Mouse (Mus musculus): ENCODE measurements at regions not wholly inside any gene's neighbourhood (a gene's known extent, or its start where the extent isn't known, plus 50 kb on each side); places are given as distances from the start of the nearest gene placed in this dataset.

DNA sequence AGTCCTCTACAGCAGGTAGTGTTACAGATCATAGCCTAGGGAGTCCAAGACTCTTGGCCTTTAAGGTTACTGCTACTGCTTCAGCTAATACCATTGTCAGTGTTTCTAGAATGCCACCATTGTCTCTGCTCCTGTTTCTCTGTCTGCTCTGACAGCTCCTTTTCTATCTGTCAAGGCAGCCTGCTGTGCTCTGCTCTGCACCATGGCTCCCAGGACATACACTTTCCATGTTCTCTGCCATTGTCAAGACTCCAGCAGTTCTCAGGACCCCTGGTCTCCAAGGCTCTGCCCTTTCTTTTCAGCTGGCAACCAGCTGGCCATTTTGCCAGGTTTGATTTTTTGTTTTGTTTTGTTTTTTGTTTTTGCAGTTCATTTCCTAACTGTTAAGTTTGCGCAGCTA is 208.7 kb downstream of the Otol1 start:
- Histone ChIP-seq H3K4me3 (no peak overlapping the region), H3K27me3 (replicated peaks) (no peaks in the 10 kb centered on the region), H3K9ac (no peak overlapping the region), H3K27ac (replicated peaks) (no peak overlapping the region), H3K4me2 (no peak overlapping the region), H3K36me3 (no peaks in the 10 kb centered on the region), H3K4me1 (no peaks in the 10 kb centered on the region), H3K9me3 (no peaks in the 10 kb centered on the region)
- no peak for ATAC-seq (ENCODE audit: extremely low read depth, insufficient number of reproducible peaks, low FRiP score, low TSS enrichment)
- 73% methylated on average over 1 of the region's 1 CpGs for WGBS

DNA sequence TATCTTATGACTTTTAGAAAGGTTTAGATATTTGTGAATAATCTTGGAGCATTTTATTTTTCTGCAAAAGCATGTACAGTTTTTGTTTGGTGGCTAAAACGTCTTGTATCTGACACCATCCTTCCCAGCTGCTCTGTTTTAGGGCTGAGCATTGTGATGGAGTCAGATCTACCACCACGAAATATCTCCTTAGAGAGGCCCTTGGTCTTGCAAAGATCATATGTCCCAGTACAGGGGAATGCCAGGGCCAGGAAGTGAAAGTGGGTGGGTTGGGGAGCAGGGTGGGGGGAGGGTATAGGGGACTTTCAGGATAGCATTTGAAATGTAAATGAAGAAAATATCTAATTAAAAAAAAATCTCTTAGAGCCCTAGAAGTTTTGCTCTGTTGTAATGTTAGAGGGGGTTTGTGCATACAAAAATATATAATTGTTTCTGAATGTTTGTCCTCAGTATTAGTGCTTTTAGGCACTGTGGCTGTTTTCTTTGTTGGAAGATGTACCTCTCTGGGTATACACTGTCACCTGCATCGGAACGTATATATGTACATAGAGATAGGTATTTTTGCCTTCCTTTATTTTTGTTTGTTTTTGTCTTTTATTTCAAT is 211.4 kb downstream of the Otol1 start:
- Histone ChIP-seq H3K9me3 (no peaks in the 10 kb centered on the region), H3K36me3 (no peaks in the 10 kb centered on the region), H3K4me1 (no peaks in the 10 kb centered on the region), H3K27me3 (replicated peaks) (no peaks in the 10 kb centered on the region), H3K9ac (no peak overlapping the region), H3K4me3 (no peak overlapping the region), H3K4me2 (no peak overlapping the region), H3K27ac (replicated peaks) (no peak overlapping the region)
- 74% methylated on average over 4 of the region's 4 CpGs for WGBS
- no peak for ATAC-seq (ENCODE audit: extremely low read depth, insufficient number of reproducible peaks, low FRiP score, low TSS enrichment)

DNA sequence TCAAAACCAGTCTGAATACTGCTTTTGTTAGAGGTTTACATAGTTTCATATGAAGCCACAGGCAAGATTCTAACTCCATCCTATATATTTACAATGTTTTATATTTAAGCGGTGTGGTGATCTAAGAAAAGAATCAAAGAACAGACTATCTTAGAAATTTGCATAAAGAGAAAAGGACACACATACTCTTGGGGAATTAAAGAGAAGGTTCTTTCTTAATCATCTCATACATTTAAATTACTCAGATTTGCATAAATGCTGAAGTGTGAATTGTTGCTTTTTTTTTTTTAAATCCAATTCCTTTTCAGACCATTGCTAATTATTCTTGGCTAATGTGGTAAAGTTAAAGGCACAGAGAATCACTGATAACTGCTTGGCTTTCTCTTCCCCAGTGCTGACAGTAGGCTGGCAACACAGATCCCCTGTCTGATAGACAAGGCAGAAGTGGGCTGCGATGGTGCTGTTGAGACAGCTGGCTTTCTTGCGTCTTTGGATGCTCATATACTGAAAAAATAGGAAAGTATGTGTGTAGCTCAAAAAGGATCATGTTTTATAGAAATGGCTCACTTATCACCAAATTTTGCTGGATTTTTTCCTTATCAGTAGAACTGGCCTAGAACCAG is 216.1 kb downstream of the Otol1 start:
- ATAC-seq (ENCODE audit: extremely low read depth, insufficient number of reproducible peaks, low FRiP score, low TSS enrichment), result no peak
- Histone ChIP-seq H3K9ac (no peak overlapping the region), H3K9me3 (no peaks in the 10 kb centered on the region), H3K4me2 (no peak overlapping the region), H3K27me3 (replicated peaks) (no peaks in the 10 kb centered on the region), H3K27ac (replicated peaks) (no peak overlapping the region), H3K4me1 (no peaks in the 10 kb centered on the region), H3K36me3 (no peaks in the 10 kb centered on the region), H3K4me3 (no peak overlapping the region)
- 58% methylated on average over 3 of the region's 3 CpGs for WGBS

DNA sequence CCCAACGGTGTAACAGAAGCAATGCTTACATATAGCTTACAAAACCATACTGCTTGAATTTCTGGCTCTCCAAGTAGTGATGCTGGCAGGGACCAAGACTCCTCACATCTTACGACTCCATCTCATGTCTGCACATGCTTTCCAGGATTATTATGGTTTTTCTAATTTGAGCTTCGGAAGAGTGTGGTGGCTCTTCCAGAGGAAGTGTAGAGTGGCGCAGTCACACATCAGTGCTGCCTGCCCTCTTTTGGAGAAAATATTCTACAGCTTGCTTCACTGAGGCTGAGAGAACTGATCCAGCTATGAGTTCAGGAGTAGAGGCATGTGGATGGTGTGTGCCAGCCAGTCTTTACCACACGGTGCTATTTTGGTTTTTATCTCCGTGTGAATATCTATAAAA is 217.4 kb downstream of the Otol1 start:
- no peaks in the 10 kb centered on the region for H3K27me3 ChIP-seq (replicated peaks)
- 80% methylated on average over 6 of the region's 6 CpGs for WGBS
- H3K9ac ChIP-seq, result no peak overlapping the region
- H3K4me3 ChIP-seq, result no peak overlapping the region
- no peaks in the 10 kb centered on the region for H3K4me1 ChIP-seq
- H3K4me2 ChIP-seq, result no peak overlapping the region
- no peak for ATAC-seq (ENCODE audit: extremely low read depth, insufficient number of reproducible peaks, low FRiP score, low TSS enrichment)
- H3K36me3 ChIP-seq, result no peaks in the 10 kb centered on the region
- no peaks in the 10 kb centered on the region for H3K9me3 ChIP-seq
- no peak overlapping the region for H3K27ac ChIP-seq (replicated peaks)

DNA sequence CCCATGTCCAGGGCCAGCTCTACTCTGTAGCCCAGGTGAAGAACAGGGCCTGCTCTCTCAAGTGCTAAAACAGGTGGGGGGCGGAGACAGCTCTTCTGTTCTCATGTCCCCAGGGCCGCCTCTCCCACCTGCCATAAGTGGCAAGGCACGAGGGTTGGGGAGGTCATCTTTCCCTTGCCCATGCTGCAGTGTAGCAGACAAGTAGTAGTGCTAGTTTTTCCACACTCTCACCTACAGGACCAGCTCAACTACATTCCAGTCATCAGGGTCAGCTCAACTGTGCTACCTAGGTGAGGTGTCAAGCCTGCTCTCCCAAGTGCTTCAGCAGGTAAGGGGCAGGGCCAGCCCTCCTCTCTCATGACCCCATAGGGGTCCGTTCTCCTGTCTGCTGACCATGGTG is 219.8 kb downstream of the Otol1 start:
- ATAC-seq (ENCODE audit: extremely low read depth, insufficient number of reproducible peaks, low FRiP score, low TSS enrichment), result no peak
- no peak overlapping the region for H3K4me3 ChIP-seq
- H3K36me3 ChIP-seq, result no peaks in the 10 kb centered on the region
- no peak overlapping the region for H3K9ac ChIP-seq
- H3K27ac ChIP-seq (replicated peaks), result no peak overlapping the region
- H3K9me3 ChIP-seq, result no peaks in the 10 kb centered on the region
- H3K4me1 ChIP-seq, result no peaks in the 10 kb centered on the region
- H3K4me2 ChIP-seq, result no peak overlapping the region
- WGBS, result 60% methylated on average over 4 of the region's 4 CpGs
- no peaks in the 10 kb centered on the region for H3K27me3 ChIP-seq (replicated peaks)

DNA sequence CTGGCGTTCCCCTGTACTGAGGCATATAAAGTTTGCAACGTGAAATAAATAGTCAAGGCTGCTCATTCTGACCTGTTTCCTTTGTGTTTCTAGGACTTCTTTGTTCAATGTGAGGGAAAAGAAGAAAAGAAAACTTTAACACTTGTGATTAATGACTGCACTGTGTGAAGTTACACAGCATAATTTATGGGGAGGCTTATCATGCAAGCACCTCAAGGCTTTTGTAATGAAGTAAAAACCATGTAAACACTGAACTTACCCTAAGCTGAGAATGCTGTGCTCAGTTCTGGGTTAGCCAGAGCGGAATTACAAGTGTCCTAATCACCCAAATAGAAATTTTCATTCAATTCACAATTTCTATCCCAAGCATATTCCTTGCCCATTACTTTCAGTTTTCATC is 241.2 kb downstream of the Otol1 start:
- Histone ChIP-seq H3K4me2 (no peak overlapping the region), H3K27ac (replicated peaks) (no peak overlapping the region), H3K4me3 (no peak overlapping the region), H3K27me3 (replicated peaks) (no peaks in the 10 kb centered on the region), H3K9me3 (no peaks in the 10 kb centered on the region), H3K9ac (no peak overlapping the region), H3K36me3 (no peaks in the 10 kb centered on the region), H3K4me1 (no peaks in the 10 kb centered on the region)
- no peak for ATAC-seq (ENCODE audit: extremely low read depth, insufficient number of reproducible peaks, low FRiP score, low TSS enrichment)
- WGBS, result 61% methylated on average over 3 of the region's 3 CpGs

DNA sequence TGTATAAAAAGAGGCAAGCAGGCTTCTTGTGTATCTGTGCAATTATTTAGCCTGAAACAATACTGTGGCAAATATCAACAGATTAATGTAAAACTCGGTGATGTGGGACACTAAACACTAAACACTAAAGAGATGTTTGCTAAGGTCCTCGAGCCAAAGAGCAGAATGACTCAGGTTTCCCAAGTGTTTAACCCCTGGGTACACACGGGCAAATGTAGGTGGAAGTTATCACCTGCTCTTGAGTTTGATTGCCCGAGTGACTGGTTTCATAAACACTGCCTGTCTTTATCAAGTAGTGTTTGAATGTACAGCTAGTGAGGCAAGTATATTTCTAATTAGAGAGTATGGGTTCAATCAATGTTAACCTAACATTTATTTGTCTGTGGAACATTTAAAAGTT is 242.5 kb downstream of the Otol1 start:
- H3K27me3 ChIP-seq (replicated peaks), result no peaks in the 10 kb centered on the region
- no peaks in the 10 kb centered on the region for H3K9me3 ChIP-seq
- ATAC-seq (ENCODE audit: extremely low read depth, insufficient number of reproducible peaks, low FRiP score, low TSS enrichment), result no peak
- H3K36me3 ChIP-seq, result no peaks in the 10 kb centered on the region
- H3K27ac ChIP-seq (replicated peaks), result no peak overlapping the region
- H3K9ac ChIP-seq, result no peak overlapping the region
- no peak overlapping the region for H3K4me3 ChIP-seq
- H3K4me1 ChIP-seq, result no peaks in the 10 kb centered on the region
- H3K4me2 ChIP-seq, result no peak overlapping the region
- 47% methylated on average over 4 of the region's 4 CpGs for WGBS

DNA sequence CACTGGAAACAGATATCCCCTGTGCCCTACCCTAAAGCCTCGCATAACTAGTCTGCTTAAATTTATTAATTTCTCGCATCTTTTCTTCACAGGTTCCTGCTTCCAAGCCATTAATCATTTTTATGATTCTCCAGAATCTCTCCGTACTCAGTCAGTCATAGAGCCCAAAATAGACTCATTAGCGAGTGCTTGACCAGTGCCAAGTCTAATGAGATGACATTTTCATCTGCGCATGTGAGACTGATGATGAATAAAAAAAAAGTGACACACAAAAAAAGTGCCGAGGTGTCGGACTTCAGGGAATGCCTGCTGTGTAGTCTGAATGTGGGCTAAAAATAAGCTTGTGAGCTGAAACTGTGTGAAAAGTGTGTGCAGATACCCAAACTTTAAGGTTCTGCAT is 243.3 kb downstream of the Otol1 start:
- Histone ChIP-seq H3K9me3 (no peaks in the 10 kb centered on the region), H3K9ac (no peak overlapping the region), H3K36me3 (no peaks in the 10 kb centered on the region), H3K4me3 (no peak overlapping the region), H3K4me2 (no peak overlapping the region), H3K4me1 (no peaks in the 10 kb centered on the region), H3K27ac (replicated peaks) (no peak overlapping the region), H3K27me3 (replicated peaks) (no peaks in the 10 kb centered on the region)
- ATAC-seq (ENCODE audit: extremely low read depth, insufficient number of reproducible peaks, low FRiP score, low TSS enrichment), result no peak
- 57% methylated on average over 7 of the region's 7 CpGs for WGBS

DNA sequence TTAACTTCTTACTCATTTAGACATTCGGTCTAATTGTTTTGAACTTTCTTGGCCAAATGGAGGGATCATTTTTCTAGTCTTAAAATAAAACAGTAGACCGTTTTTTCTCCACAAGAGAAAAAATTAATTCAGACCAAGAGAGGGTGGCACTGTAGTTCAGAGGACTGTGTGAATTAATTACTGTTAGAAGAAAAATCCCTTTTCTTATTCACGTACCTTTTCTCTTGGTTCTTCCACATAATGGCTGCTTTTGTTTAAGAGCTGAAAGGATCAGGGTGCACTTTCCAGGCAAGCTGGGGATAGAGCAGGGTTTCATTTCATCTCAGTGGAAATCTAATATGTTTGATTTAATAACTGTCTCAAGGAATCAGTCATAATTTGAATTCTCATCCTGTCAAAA is 255.9 kb downstream of the Otol1 start:
- Histone ChIP-seq H3K36me3 (no peaks in the 10 kb centered on the region), H3K27ac (replicated peaks) (no peak overlapping the region), H3K4me1 (no peaks in the 10 kb centered on the region), H3K4me2 (no peak overlapping the region), H3K9me3 (no peaks in the 10 kb centered on the region), H3K27me3 (replicated peaks) (no peaks in the 10 kb centered on the region), H3K9ac (no peak overlapping the region), H3K4me3 (no peak overlapping the region)
- no peak for ATAC-seq (ENCODE audit: extremely low read depth, insufficient number of reproducible peaks, low FRiP score, low TSS enrichment)
- 78% methylated on average over 3 of the region's 3 CpGs for WGBS

DNA sequence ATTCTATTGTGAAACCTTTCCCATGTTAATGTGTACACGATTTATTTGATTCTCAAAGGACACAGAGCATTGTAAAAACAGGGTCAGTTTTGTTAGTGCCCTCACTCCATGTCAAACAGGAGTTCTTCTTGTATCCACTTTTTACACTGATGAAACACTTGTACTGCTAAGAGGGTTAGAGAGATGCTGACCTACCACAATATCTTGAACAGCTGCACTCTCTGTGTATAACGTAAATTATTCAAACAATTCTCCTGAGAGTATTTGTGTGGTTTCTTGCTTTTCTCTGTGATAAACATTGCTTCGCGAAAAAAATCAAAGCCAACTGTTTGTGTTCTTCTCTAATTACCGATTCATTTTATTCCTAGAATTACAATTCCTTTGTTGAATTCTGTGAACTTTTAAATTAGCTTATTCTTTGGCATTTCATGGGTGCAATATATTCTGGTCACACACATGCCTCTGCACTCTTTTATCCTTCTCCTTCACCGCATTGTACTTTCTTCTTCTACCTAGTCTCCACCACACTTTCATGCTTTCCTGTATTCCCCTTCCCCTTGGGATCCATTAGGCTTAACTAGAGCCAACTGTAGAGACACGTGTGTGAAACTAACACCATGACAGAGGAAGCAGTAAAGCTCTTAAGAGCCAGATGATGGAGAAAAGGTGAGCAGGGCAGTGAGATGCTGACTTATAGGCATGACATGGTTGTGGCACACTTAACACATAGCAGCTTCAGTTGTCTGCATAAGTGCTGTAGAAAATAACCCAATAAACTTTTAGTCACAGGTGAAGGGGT is 281.4 kb downstream of the Otol1 start:
- Histone ChIP-seq H3K4me2 (no peak overlapping the region), H3K27ac (replicated peaks) (no peak overlapping the region), H3K9me3 (no peaks in the 10 kb centered on the region), H3K4me1 (no peaks in the 10 kb centered on the region), H3K27me3 (replicated peaks) (no peaks in the 10 kb centered on the region), H3K36me3 (no peaks in the 10 kb centered on the region), H3K4me3 (no peak overlapping the region), H3K9ac (no peak overlapping the region)
- no peak for ATAC-seq (ENCODE audit: extremely low read depth, insufficient number of reproducible peaks, low FRiP score, low TSS enrichment)
- 75% methylated on average over 7 of the region's 7 CpGs for whole genome bisulfite sequencing

DNA sequence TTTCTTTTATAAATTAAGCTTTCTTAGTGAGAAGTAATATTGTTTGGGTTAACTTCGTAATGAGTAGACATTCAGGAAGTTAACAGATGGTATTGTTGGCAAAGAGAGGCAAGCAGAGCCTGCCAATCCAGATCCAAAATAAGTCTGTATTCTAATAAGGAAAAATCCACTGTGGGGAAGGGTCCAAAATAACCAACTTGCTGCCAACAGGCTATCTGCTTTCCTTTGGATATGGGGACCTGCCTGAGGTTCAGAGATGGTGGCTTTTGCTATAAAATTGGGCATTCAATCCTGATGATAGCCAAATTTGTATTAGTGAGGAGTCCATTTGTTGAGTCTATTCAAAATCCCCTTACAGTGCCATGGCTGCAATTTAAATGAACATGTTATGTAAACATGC is 300.1 kb downstream of the Otol1 start:
- no peak overlapping the region for H3K4me3 ChIP-seq
- no peaks in the 10 kb centered on the region for H3K27me3 ChIP-seq (replicated peaks)
- no peaks in the 10 kb centered on the region for H3K4me1 ChIP-seq
- H3K9ac ChIP-seq, result no peak overlapping the region
- WGBS, result 78% methylated on average over 1 of the region's 1 CpGs
- H3K9me3 ChIP-seq, result no peaks in the 10 kb centered on the region
- no peak overlapping the region for H3K4me2 ChIP-seq
- ATAC-seq (ENCODE audit: extremely low read depth, insufficient number of reproducible peaks, low FRiP score, low TSS enrichment), result no peak
- H3K36me3 ChIP-seq, result no peaks in the 10 kb centered on the region
- no peak overlapping the region for H3K27ac ChIP-seq (replicated peaks)

DNA sequence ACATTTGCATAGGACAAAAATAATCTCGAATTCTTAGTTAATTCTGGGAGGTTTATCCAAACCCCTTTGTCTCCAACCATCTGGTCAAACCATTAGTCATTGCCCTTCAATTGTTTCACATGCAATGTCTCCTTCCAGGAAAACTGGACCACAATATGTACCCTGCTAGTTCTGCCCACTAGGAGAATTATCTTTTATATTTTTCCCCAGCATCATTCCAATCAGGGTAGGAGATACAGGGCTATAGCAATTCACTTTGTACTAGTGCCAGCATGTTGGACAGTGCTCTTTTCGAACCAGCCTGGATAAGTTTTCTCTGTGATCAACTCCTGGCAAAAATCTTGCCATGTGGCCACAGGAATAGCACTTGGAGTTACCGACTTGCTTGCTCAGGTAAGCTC is 300.6 kb downstream of the Otol1 start:
- no peaks in the 10 kb centered on the region for H3K36me3 ChIP-seq
- H3K4me3 ChIP-seq, result no peak overlapping the region
- no peaks in the 10 kb centered on the region for H3K4me1 ChIP-seq
- ATAC-seq (ENCODE audit: extremely low read depth, insufficient number of reproducible peaks, low FRiP score, low TSS enrichment), result no peak
- H3K9me3 ChIP-seq, result no peaks in the 10 kb centered on the region
- 70% methylated on average over 3 of the region's 3 CpGs for WGBS
- H3K27ac ChIP-seq (replicated peaks), result no peak overlapping the region
- no peak overlapping the region for H3K9ac ChIP-seq
- no peak overlapping the region for H3K4me2 ChIP-seq
- no peaks in the 10 kb centered on the region for H3K27me3 ChIP-seq (replicated peaks)

Data from heart, embryonic 13.5 days (tissue).